Mouse (Mus musculus): Measurements from ENCODE around the gene Shisa8.

- TF ChIP-seq POLR2A (IDR thresholded peaks at IDR 0.05; ENCODE audit: borderline replicate concordance, insufficient read depth, low read length) (no peak), CTCF (IDR thresholded peaks at IDR 0.05; ENCODE audit: borderline replicate concordance, insufficient read depth, low read depth, low read length) (no peak)
These were observed 45.1 kb downstream of the Shisa8 start for GRCm38 (mm10) chr15:82167201-82168168.

Data from cerebellum, adult 2 months (tissue).